Mouse (Mus musculus): ENCODE data around the gene Tmem87b. TPM values are rescaled to one million over a fixed set of nuclear protein-coding genes. Genes with fewer than 3 reads are reported as not detected.

Gene Tmem87b
- polyA plus RNA-seq, 1 experiment from 2014 or later, result 37.4 TPM

- H3K4me3 ChIP-seq, result no peak overlapping the region
- no peaks in the 10 kb centered on the region for H3K9me3 ChIP-seq
- no peak overlapping the region for H3K9ac ChIP-seq
- H3K4me2 ChIP-seq, result no peak overlapping the region
- H3K27ac ChIP-seq (replicated peaks), result no peak overlapping the region
- WGBS, result 90% methylated on average over 11 of the region's 11 CpGs
- ATAC-seq (ENCODE audit: low read depth), result no peak
- peaks cover 9% of the 10 kb centered on the region; the same call in 1 of the 2 replicates for H3K4me1 ChIP-seq (replicated peaks)
- no peaks in the 10 kb centered on the region for H3K27me3 ChIP-seq
- H3K36me3 ChIP-seq, result no peaks in the 10 kb centered on the region
Measured at GRCm38 (mm10) chr2:128790875-128791614, 26.9 kb upstream of the Tmem87b start.

GRCm38 (mm10) chr2:128793958-128794357 lies 24.0 kb upstream of the Tmem87b start:
- 41% methylated on average over 6 of the region's 6 CpGs for whole genome bisulfite sequencing
- no peaks in the 10 kb centered on the region for H3K9me3 ChIP-seq
- 0 out of 2 replicates have a peak, but pooled peaks cover 5% of the 10 kb centered on the region for H3K4me1 ChIP-seq (replicated peaks)
- H3K9ac ChIP-seq, result no peak overlapping the region
- no peak for ATAC-seq (ENCODE audit: low read depth)
- H3K4me2 ChIP-seq, result no peak overlapping the region
- no peak overlapping the region for H3K27ac ChIP-seq (replicated peaks)
- H3K4me3 ChIP-seq, result no peak overlapping the region
- no peaks in the 10 kb centered on the region for H3K36me3 ChIP-seq
- no peaks in the 10 kb centered on the region for H3K27me3 ChIP-seq

GRCm38 (mm10) chr2:128796463-128796862 lies 21.5 kb upstream of the Tmem87b start:
- WGBS, result 79% methylated on average over 6 of the region's 6 CpGs
- no peaks in the 10 kb centered on the region for H3K27me3 ChIP-seq
- H3K9ac ChIP-seq, result no peak overlapping the region
- no peak overlapping the region for H3K4me2 ChIP-seq
- no peaks in the 10 kb centered on the region for H3K9me3 ChIP-seq
- H3K27ac ChIP-seq (replicated peaks), result no peak overlapping the region
- no peak overlapping the region for H3K4me3 ChIP-seq
- H3K4me1 ChIP-seq (replicated peaks), result 0 out of 2 replicates have a peak, but pooled peaks cover 5% of the 10 kb centered on the region
- ATAC-seq (ENCODE audit: low read depth), result no peak
- no peaks in the 10 kb centered on the region for H3K36me3 ChIP-seq

GRCm38 (mm10) chr2:128803441-128803840 lies 14.5 kb upstream of the Tmem87b start:
- H3K4me1 ChIP-seq (replicated peaks), result no peaks in the 10 kb centered on the region
- no peak overlapping the region for H3K4me3 ChIP-seq
- WGBS, result 89% methylated on average over 4 of the region's 4 CpGs
- no peak overlapping the region for H3K9ac ChIP-seq
- H3K4me2 ChIP-seq, result no peak overlapping the region
- H3K36me3 ChIP-seq, result no peaks in the 10 kb centered on the region
- no peaks in the 10 kb centered on the region for H3K9me3 ChIP-seq
- H3K27ac ChIP-seq (replicated peaks), result no peak overlapping the region
- no peak for ATAC-seq (ENCODE audit: low read depth)
- H3K27me3 ChIP-seq, result no peaks in the 10 kb centered on the region

DNA sequence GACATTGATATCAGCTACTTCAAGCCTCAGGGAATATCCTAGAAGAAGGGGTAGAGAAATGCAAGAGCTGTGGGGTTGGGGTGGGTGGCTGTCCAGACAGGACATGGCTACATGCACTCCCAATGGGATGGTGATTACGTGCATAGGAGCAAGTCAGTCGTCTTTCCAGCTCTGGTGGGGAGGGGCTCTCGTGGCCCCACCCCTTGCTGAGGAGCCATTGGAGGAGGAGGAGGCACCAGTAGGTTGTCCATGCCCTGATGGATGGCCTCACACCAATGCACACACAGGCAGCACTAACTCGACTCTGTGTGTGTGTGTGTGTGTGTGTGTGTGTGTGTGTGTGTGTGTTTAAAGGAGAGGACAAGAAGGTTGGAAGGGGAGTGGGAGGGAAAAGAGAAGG lies 12.6 kb upstream of the Tmem87b start:
- 61% methylated on average over 4 of the region's 4 CpGs for WGBS
- no peaks in the 10 kb centered on the region for H3K36me3 ChIP-seq
- no peak for ATAC-seq (ENCODE audit: low read depth)
- H3K27ac ChIP-seq (replicated peaks), result no peak overlapping the region
- H3K4me3 ChIP-seq, result no peak overlapping the region
- H3K27me3 ChIP-seq, result no peaks in the 10 kb centered on the region
- no peak overlapping the region for H3K9ac ChIP-seq
- H3K4me1 ChIP-seq (replicated peaks), result no peaks in the 10 kb centered on the region
- no peaks in the 10 kb centered on the region for H3K9me3 ChIP-seq
- H3K4me2 ChIP-seq, result no peak overlapping the region

GRCm38 (mm10) chr2:128806561-128806960 lies 11.4 kb upstream of the Tmem87b start:
- WGBS, result 73% methylated on average over 8 of the region's 8 CpGs
- H3K27ac ChIP-seq (replicated peaks), result no peak overlapping the region
- H3K36me3 ChIP-seq, result no peaks in the 10 kb centered on the region
- H3K27me3 ChIP-seq, result no peaks in the 10 kb centered on the region
- H3K9me3 ChIP-seq, result no peaks in the 10 kb centered on the region
- H3K4me3 ChIP-seq, result no peak overlapping the region
- no peak for ATAC-seq (ENCODE audit: low read depth)
- H3K4me1 ChIP-seq (replicated peaks), result no peaks in the 10 kb centered on the region
- H3K4me2 ChIP-seq, result no peak overlapping the region
- no peak overlapping the region for H3K9ac ChIP-seq

DNA sequence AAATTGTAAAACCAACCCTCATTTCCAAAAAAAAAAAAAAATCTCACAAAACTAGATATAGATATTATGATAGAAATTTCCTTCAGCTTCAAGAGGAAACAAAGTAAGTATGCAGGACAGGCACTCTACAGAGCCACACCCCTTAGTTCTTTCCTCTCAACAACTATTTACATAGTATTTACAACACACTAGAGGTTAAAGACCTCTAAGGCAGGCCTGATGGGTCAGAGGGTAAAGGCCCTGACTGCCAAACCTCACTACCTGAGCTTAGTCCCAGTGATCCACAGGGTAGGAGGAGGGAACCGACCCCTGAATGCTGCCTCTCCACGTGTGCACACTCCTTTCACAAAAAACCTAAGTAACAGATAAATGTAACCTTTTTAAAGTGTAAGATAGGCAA lies 5.2 kb upstream of the Tmem87b start:
- Histone ChIP-seq H3K9me3 (no peaks in the 10 kb centered on the region), H3K27ac (replicated peaks) (no peak overlapping the region), H3K4me1 (replicated peaks) (peaks cover 4% of the 10 kb centered on the region; the same call in 1 of the 2 replicates), H3K9ac (no peak overlapping the region), H3K36me3 (no peaks in the 10 kb centered on the region), H3K27me3 (no peaks in the 10 kb centered on the region), H3K4me3 (no peak overlapping the region), H3K4me2 (no peak overlapping the region)
- 13% methylated on average over 2 of the region's 2 CpGs for WGBS
- ATAC-seq (ENCODE audit: low read depth), result no peak

- Histone ChIP-seq H3K36me3 (no peaks in the 10 kb centered on the region), H3K27ac (replicated peaks) (no peak overlapping the region), H3K9me3 (no peaks in the 10 kb centered on the region), H3K4me2 (no peak overlapping the region), H3K4me3 (no peak overlapping the region), H3K9ac (no peak overlapping the region), H3K4me1 (replicated peaks) (peaks cover 28% of the 10 kb centered on the region), H3K27me3 (no peaks in the 10 kb centered on the region)
- 56% methylated on average over 1 of the region's 1 CpGs for WGBS
- ATAC-seq (ENCODE audit: low read depth), result no peak
Measured at GRCm38 (mm10) chr2:128816311-128816710, 1.6 kb upstream of the Tmem87b start.

DNA sequence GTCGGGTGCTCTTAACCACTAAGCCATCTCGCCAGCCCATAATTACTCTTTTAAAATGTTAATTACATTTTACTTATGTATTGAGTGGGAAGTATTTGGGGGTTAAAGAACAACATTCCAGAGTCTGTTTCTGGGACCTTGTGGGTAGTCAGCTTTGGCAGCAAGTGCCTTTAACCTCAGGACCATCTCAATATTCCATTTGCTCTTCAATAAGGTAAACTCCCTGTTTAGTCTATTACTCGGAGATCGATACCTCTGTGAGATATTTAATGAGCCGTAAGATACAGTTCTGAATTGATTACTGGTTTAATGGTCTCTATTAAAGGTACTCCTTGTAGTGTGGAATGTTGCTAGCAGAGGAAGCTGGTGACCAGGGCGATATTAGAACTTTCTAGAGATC lies 1.0 kb upstream of the Tmem87b start:
- ATAC-seq (ENCODE audit: low read depth), result no peak
- no peak overlapping the region for H3K9ac ChIP-seq
- H3K4me2 ChIP-seq, result peak overlapping the region; percentile 78
- H3K27ac ChIP-seq (replicated peaks), result 0 out of 2 replicates have a peak overlapping the region, but pooled peaks have one; percentile 13
- H3K9me3 ChIP-seq, result no peaks in the 10 kb centered on the region
- 34% methylated on average over 6 of the region's 6 CpGs for WGBS
- peak overlapping the region; percentile 69 for H3K4me3 ChIP-seq
- H3K27me3 ChIP-seq, result no peaks in the 10 kb centered on the region
- H3K4me1 ChIP-seq (replicated peaks), result peaks cover 34% of the 10 kb centered on the region
- no peaks in the 10 kb centered on the region for H3K36me3 ChIP-seq

DNA sequence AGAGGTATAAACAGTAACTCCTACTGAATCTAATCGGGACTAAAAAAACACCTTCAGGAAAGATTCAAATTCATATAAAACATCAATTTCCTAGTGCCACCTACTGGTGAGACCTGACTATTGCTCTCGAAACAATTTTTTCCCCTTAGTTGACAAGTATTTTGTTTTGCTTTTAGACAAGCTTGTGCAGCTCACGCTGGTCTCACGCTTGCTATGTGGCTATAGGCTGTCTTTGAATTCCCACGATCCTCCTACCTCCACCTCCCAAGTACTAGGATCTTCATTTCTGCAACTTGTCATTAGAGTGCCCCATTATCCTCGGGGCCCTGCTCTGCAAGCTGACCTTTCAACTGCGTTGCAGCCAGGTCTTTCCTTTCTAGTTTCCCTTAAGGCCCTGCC lies 532 bp upstream of the Tmem87b start:
- peak; percentile 72 for ATAC-seq (ENCODE audit: low read depth)
- no peaks in the 10 kb centered on the region for H3K9me3 ChIP-seq

DNA sequence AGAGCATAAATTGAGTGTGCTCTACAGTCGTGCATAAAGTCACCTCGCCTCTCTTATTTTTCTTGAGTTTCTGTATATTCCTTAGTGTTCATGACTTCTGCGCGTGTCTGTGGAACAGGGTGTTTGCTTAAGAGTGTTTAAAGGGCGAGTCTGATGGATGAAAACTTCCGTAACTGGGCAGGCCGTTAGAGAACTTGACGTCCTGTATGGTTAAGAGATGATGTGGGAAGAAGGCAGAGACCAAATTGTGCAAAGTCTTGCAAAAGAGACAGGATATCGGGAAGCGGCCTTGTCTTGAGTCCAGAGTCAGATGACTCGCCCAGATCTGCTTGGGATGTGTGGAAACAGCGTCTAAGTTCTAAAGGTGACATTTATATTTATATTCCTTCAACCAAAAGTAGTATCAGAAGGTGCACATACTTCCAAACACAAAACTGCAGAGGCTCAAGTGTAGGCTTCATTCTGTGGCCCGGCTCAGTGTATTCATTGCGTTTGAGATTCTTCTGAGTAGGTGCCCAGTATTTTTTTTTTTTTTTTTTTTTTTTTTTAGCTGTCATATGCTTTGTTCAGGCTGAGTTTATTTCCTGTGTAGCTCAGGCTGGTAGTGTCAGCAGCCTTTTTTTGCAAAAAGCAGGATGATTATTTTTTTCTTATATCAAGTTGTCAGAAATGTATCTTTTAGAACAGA lies 1.2 kb downstream of the Tmem87b start:
- peak overlapping the region; percentile 78 for H3K4me2 ChIP-seq
- ATAC-seq (ENCODE audit: low read depth), result no peak
- WGBS, result 18% methylated on average over 14 of the region's 14 CpGs

More for the DNA sequence above, 532 bp upstream of the Tmem87b start:
- Histone ChIP-seq H3K4me2 (peak overlapping the region; percentile 78), H3K4me1 (replicated peaks) (peaks cover 35% of the 10 kb centered on the region), H3K9ac (peak overlapping the region; percentile 59; the same call in 1 of the 2 replicates), H3K4me3 (peak overlapping the region; percentile 69), H3K27me3 (no peaks in the 10 kb centered on the region), H3K36me3 (no peaks in the 10 kb centered on the region), H3K27ac (replicated peaks) (peak overlapping the region; percentile 83)
- under 1% methylated on average over 7 of the region's 7 CpGs for WGBS

DNA sequence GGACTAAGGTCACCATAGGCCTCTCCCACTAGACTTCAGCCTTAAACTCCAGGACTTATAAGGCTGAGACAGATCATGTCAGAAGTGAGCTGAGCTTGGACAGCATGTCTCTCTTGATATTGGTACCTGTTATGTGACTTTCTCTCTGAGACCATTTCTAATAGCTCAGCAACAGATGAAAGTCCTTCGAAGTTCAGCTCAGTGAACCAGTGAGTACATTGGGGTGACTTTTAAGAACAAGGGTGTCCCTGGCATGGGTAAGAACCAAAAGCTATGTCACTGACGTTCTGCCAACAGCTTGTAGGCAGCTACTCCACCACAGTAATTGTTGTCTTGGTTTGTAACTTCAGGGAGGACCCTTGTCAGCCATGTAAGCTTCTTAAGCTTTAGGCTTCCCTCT lies 2.7 kb downstream of the Tmem87b start:
- Histone ChIP-seq H3K9me3 (no peaks in the 10 kb centered on the region), H3K27ac (replicated peaks) (no peak overlapping the region), H3K4me3 (no peak overlapping the region), H3K4me2 (no peak overlapping the region), H3K4me1 (replicated peaks) (peaks cover 35% of the 10 kb centered on the region), H3K9ac (no peak overlapping the region), H3K36me3 (0 out of 2 replicates have a peak, but pooled peaks cover 10% of the 10 kb centered on the region), H3K27me3 (no peaks in the 10 kb centered on the region)
- 84% methylated on average over 2 of the region's 2 CpGs for WGBS
- ATAC-seq (ENCODE audit: low read depth), result no peak

More for the DNA sequence above, 1.2 kb downstream of the Tmem87b start:
- Histone ChIP-seq H3K27me3 (no peaks in the 10 kb centered on the region), H3K4me3 (peak overlapping the region; percentile 69), H3K9ac (peak overlapping the region; percentile 86), H3K36me3 (0 out of 2 replicates have a peak, but pooled peaks cover 6% of the 10 kb centered on the region), H3K9me3 (no peaks in the 10 kb centered on the region), H3K4me1 (replicated peaks) (peaks cover 35% of the 10 kb centered on the region), H3K27ac (replicated peaks) (peak overlapping the region; percentile 92)

Data from neural tube, embryonic 13.5 days (tissue).